Mouse (Mus musculus): ENCODE measurements at regions not wholly inside any gene's neighbourhood (a gene's known extent, or its start where the extent isn't known, plus 50 kb on each side); places are given as distances from the start of the nearest gene placed in this dataset.

- no peak for DNase-seq (ENCODE audit: low spot score in 2 of 2)
These were observed 155.0 kb upstream of the A530016L24Rik start for GRCm38 (mm10) chr12:112334106-112334855.

DNA sequence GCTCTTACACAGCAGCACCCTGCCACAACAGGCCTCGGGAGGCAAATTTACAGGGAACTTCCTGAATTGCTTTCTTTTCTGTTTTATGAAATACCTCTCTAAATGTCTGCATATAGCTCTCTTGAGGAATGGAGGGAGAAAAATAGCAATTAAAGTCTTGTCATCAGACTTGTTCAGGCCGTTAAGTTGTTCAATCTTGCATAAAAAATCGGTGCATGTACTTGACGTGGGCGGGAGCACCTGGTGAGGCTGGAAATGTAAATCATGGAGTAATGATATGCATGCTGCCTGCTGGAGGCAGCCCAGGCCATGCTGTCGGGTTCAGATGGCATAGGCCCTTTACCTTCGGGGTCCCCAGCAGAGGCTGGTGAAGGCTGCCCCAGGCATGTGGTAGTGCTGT lies 153.6 kb upstream of the A530016L24Rik start:
- DNase-seq (ENCODE audit: low spot score in 2 of 2): no peak

GRCm38 (mm10) chr12:112336691-112337295 lies 152.5 kb upstream of the A530016L24Rik start:
- no peak for DNase-seq (ENCODE audit: low spot score in 2 of 2)

- DNase-seq (ENCODE audit: low spot score in 2 of 2): no peak
These were observed 151.8 kb upstream of the A530016L24Rik start for GRCm38 (mm10) chr12:112337443-112337842.

DNA sequence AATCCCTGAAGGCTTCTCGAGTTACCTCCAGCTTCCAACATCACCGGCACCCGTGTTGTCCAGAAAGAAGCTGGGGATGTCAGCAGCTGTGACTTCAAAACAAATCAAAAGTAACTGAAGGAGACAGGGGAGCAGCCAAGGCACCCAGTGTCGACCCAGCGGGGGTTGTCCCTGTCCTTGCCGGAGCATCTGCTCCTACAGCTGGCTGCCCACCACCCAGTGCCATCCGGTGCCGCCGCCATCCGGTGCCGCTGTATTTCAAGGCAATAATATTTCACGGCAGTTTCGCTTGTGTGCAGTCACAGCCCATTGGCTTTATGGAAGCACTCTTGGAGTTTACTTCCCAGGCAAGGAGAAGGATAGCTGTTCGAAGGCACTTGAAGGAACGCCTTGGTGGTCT lies 150.3 kb upstream of the A530016L24Rik start:
- DNase-seq (ENCODE audit: low spot score in 2 of 2): no peak

GRCm38 (mm10) chr12:112339481-112340179 lies 149.6 kb upstream of the A530016L24Rik start:
- no peak for DNase-seq (ENCODE audit: low spot score in 2 of 2)

DNA sequence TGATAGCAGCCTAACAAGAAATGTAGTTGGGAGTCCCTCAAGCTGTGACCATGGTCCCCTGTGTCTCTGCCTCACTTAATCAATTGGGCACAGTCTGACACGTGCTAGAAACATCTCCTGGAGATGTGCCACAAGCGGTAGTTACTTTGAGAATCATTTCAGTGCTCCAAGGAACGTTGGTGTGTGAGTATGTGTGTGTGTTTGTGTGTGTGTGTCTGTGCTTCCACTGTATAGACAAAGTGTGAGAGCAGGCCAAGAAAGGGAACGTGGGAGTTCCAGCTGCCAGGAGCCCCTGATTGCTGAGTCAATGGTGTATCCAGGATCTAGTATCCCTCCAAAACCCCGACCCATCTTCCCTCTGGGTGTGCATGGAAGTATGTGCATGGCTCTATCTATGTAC lies 149.0 kb upstream of the A530016L24Rik start:
- peak in 1 of 2 experiments; percentile 61 for DNase-seq (ENCODE audit: low spot score in 2 of 2)

DNA sequence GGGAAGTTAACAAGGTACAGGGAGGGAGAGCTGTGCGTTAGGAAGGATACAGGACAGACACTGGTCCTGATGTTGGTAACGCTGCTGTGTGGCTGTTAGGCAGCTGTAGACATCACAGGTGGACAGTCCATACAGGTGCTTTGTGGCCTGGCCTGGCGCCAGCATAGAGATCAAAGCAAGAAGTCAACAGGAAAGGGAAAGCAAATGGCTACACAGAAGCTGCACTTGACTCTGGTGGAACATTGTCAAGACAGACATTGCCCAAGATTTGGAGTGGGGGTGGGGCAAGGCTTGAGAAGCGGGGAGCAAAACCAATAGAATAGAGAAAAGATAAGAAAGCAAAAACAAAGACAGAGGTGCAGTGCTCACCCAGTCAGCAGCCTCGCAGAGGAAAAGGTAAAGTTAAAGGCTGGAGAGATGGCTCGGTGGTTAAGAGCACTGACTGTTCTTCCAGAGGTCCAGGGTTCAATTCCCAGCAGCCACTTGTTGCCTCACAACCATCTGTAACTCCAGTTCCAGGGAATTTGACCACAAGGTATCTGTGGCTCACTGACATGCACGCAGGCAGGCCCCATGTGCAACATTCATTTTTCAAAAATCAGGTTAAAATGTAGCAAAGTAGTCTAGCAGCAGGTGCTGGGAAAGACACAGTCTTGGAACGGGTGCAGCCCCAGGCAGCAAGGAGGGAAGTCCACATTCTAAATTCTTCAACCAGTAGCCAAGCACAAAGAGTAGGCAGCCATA lies 147.3 kb upstream of the A530016L24Rik start:
- no peak for DNase-seq (ENCODE audit: low spot score in 2 of 2)

GRCm38 (mm10) chr12:112343064-112343463 lies 146.2 kb upstream of the A530016L24Rik start:
- no peak for DNase-seq (ENCODE audit: low spot score in 2 of 2)

GRCm38 (mm10) chr12:112344285-112344684 lies 145.0 kb upstream of the A530016L24Rik start:
- no peak for DNase-seq (ENCODE audit: low spot score in 2 of 2)

DNA sequence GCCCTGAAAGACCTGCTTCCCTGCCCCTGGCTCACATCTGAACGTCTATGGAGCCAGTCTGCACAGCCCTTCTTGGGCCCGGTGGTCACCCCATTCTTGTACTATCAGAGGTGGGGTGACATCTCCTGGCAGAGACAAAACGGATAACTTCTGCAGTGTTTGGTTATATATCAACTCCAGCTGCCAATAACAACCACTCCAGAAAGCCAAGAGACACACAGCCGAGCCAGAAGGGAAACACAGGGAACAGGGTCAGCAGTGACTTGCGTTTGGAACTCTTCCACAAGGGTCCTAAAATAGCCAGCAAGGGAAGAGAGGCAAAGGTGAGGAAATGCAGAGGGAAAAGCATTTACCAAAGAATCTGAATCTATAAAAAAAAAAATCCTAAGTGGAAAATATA lies 143.5 kb upstream of the A530016L24Rik start:
- no peak for DNase-seq (ENCODE audit: low spot score in 2 of 2)

GRCm38 (mm10) chr12:112348116-112348515 lies 141.1 kb upstream of the A530016L24Rik start:
- no peak for DNase-seq (ENCODE audit: low spot score in 2 of 2)

GRCm38 (mm10) chr12:112349676-112350318 lies 139.5 kb upstream of the A530016L24Rik start:
- DNase-seq (ENCODE audit: low spot score in 2 of 2): no peak

GRCm38 (mm10) chr12:112350733-112351132 lies 138.5 kb upstream of the A530016L24Rik start:
- DNase-seq (ENCODE audit: low spot score in 2 of 2): no peak

- DNase-seq (ENCODE audit: low spot score in 2 of 2): no peak
These were observed 125.9 kb upstream of the A530016L24Rik start for GRCm38 (mm10) chr12:112363349-112363748.

- no peak for DNase-seq (ENCODE audit: low spot score in 2 of 2)
These were observed 122.0 kb upstream of the A530016L24Rik start for GRCm38 (mm10) chr12:112367221-112367620.

DNA sequence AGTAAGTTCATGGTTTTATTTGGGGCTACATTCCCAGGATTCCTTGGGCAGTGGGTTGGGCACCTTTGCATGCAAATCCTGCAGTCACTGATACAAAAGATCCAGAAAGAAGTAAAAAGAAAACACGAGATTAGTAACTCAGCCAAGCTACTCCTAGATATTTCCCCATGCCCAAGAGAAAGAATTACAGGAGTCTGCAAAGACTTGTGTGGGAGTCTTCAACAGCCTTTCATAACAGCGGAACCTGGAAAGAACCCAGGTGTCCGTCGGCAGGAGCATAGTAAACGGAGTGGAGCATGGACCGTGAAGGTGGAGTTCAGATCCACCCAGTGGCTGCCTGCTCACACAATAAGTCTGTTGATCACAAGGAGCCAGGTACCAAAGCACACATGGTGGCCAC lies 121.1 kb upstream of the A530016L24Rik start:
- no peak for DNase-seq (ENCODE audit: low spot score in 2 of 2)

GRCm38 (mm10) chr12:112369581-112370371 lies 119.5 kb upstream of the A530016L24Rik start:
- DNase-seq (ENCODE audit: low spot score in 2 of 2): no peak

- DNase-seq (ENCODE audit: low spot score in 2 of 2): no peak
These were observed 116.8 kb upstream of the A530016L24Rik start for GRCm38 (mm10) chr12:112372234-112373050.

- no peak for DNase-seq (ENCODE audit: low spot score in 2 of 2)
These were observed 115.3 kb upstream of the A530016L24Rik start for GRCm38 (mm10) chr12:112373966-112374365.
